Mouse (Mus musculus) v-Abl transformed pro-B cells (cell line): Measurements from ENCODE around the gene Mgst3.

Experiments
- in situ Hi-C, 2 experiments: fragments of 400-800 bp; cut with MboI; formaldehyde crosslinking; loops; one replicate each; pipeline ENCODE4 v1.15.1; 2025; ENCODE audit not compliant: unreplicated experiment in 2 of 2

Mgst3 gene

GRCm38 (mm10) chr1:167389584-167389983 lies 4.1 kb downstream of the Mgst3 start:
- in situ Hi-C loops = loop anchor here (25.0 kb wide), 2 partner anchors 1002 to 1227 kb away; partner anchors contain the start of gene Tada1 (in 1 of the 2)

- in situ Hi-C loops = loop anchor here (25.0 kb wide), 2 partner anchors 1001 to 1226 kb away; partner anchors contain the start of gene Tada1 (in 1 of the 2)
These were observed 5.1 kb downstream of the Mgst3 start for GRCm38 (mm10) chr1:167388571-167388970.

GRCm38 (mm10) chr1:167387796-167388195 lies 5.8 kb downstream of the Mgst3 start:
- in situ Hi-C loops = loop anchor here (25.0 kb wide), 2 partner anchors 1000 to 1225 kb away; partner anchors contain the start of gene Tada1 (in 1 of the 2)

- in situ Hi-C loops = loop anchor here (25.0 kb wide), 2 partner anchors 1000 to 1225 kb away; partner anchors contain the start of gene Tada1 (in 1 of the 2)
These were observed 6.3 kb downstream of the Mgst3 start for GRCm38 (mm10) chr1:167387310-167387709.

GRCm38 (mm10) chr1:167386466-167386865 lies 7.2 kb downstream of the Mgst3 start:
- in situ Hi-C loops = loop anchor here (25.0 kb wide), 2 partner anchors 999 to 1224 kb away; partner anchors contain the start of gene Tada1 (in 1 of the 2)

GRCm38 (mm10) chr1:167385636-167386035 lies 8.0 kb downstream of the Mgst3 start:
- in situ Hi-C loops = loop anchor here (25.0 kb wide), 2 partner anchors 998 to 1223 kb away; partner anchors contain the start of gene Tada1 (in 1 of the 2)

- in situ Hi-C loops = loop anchor here (25.0 kb wide), 2 partner anchors 998 to 1223 kb away; partner anchors contain the start of gene Tada1 (in 1 of the 2)
These were observed 8.4 kb downstream of the Mgst3 start for GRCm38 (mm10) chr1:167385211-167385610.

- in situ Hi-C loops = loop anchor here (25.0 kb wide), 2 partner anchors 997 to 1222 kb away; partner anchors contain the start of gene Tada1 (in 1 of the 2)
These were observed 9.5 kb downstream of the Mgst3 start for GRCm38 (mm10) chr1:167384156-167384555.

- in situ Hi-C loops = loop anchor here (25.0 kb wide), 2 partner anchors 996 to 1221 kb away; partner anchors contain the start of gene Tada1 (in 1 of the 2)
These were observed 10.5 kb downstream of the Mgst3 start for GRCm38 (mm10) chr1:167383178-167383577.

GRCm38 (mm10) chr1:167382763-167383162 lies 10.9 kb downstream of the Mgst3 start:
- in situ Hi-C loops = loop anchor here (25.0 kb wide), 2 partner anchors 995 to 1220 kb away; partner anchors contain the start of gene Tada1 (in 1 of the 2)

- in situ Hi-C loops = loop anchor here (25.0 kb wide), 2 partner anchors 995 to 1220 kb away; partner anchors contain the start of gene Tada1 (in 1 of the 2)
These were observed 11.3 kb downstream of the Mgst3 start for GRCm38 (mm10) chr1:167382316-167382715.

GRCm38 (mm10) chr1:167381050-167382015 lies 12.3 kb downstream of the Mgst3 start:
- in situ Hi-C loops = loop anchor here (25.0 kb wide), 2 partner anchors 994 to 1219 kb away; partner anchors contain the start of gene Tada1 (in 1 of the 2)

GRCm38 (mm10) chr1:167380223-167380622 lies 13.4 kb downstream of the Mgst3 start:
- in situ Hi-C loops = loop anchor here (25.0 kb wide), 2 partner anchors 993 to 1218 kb away; partner anchors contain the start of gene Tada1 (in 1 of the 2)

GRCm38 (mm10) chr1:167379751-167380150 lies 13.9 kb downstream of the Mgst3 start:
- in situ Hi-C loops = loop anchor here (10.0 to 25.0 kb wide), 4 partner anchors 155 to 1217 kb away; partner anchors contain the start of gene Tada1 (in 1 of the 2)

- in situ Hi-C loops = loop anchor here (10.0 to 25.0 kb wide), 4 partner anchors 153 to 1216 kb away; partner anchors contain the start of gene Tada1 (in 1 of the 2)
These were observed 15.6 kb downstream of the Mgst3 start for GRCm38 (mm10) chr1:167378019-167378418.

GRCm38 (mm10) chr1:167374942-167375341 lies 18.7 kb downstream of the Mgst3 start:
- in situ Hi-C loops = loop anchor here (10.0 to 25.0 kb wide), 4 partner anchors 150 to 1213 kb away; partner anchors contain the start of gene Tada1 (in 1 of the 2)

GRCm38 (mm10) chr1:167374003-167374784 lies 19.4 kb downstream of the Mgst3 start:
- in situ Hi-C loops = loop anchor here (10.0 to 25.0 kb wide), 3 partner anchors 149 to 1212 kb away; no protein-coding TSS in a partner anchor

- in situ Hi-C loops = loop anchor here (10.0 to 25.0 kb wide), 3 partner anchors 148 to 1210 kb away; no protein-coding TSS in a partner anchor
These were observed 20.9 kb downstream of the Mgst3 start for GRCm38 (mm10) chr1:167372739-167373138.

GRCm38 (mm10) chr1:167369905-167370304 lies 23.7 kb downstream of the Mgst3 start:
- in situ Hi-C loops = loop anchor here (10.0 to 25.0 kb wide), 3 partner anchors 145 to 1208 kb away; no protein-coding TSS in a partner anchor
